In the genomic region with DNA sequence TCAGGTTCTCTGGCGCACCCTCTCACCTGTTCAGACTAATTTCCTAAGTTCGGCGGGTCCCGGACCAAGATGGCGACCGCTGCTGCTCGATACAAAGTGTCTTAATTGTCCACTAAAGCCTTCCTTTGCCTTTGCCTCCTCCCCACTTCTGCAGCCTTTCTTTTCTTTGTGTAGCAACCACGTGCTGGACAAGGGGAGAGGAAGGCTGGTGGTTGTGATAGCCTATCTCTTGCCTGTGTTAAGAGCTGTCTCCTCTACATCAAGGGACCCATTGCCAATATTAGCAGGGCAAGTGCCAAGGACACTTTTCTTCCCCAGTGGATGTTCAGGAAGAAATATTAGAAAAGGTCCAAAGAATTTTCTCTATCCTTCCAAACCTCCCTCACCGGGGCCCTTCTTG, we compare ENCODE assay signal across 14 mouse cellular contexts.
"Had no signal": no experiment of that assay in that cellular context is flagged by ENCODE, and none has a peak within 500 bp of the region (broad histone marks: within the 10 kb centered on the region; RNA-seq: fewer than 3 reads in every experiment).

No protein-coding gene starts in this region.

- DNase-seq: gastrocnemius, adult 2 months; gastrocnemius, postnatal 10 days; gastrocnemius, postnatal 25 days; heart, adult 2 months; heart, postnatal 10 days; heart, postnatal 4 days; kidney, adult 2 months; kidney, adult 9 months; kidney, postnatal 14 days; kidney, postnatal 36 days; layer of hippocampus, adult 9-11 months; layer of hippocampus, postnatal 36 days; liver; liver, embryonic 13.5 days had no signal
